Mouse (Mus musculus): ENCODE measurements around the gene Slc34a2.

Gene Slc34a2

DNA sequence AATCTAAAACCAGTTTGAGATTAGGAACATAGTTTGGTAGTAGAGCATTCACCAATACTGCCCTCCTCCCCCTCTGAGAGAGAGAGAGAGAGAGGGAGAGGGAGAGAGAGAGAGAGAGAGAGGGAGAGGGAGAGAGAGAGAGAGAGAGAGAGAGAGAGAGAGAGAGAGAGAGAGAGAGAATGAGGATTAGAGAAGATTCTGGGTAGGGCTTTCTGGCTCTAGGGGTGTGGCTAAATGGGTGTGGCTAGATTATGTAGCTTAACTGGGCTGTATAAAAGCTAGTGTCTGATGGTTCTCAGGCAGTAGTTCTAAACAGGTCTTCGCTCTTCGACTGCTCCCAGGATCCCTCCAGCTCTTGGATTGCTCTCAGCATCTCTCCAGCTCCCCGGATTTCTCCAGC is at the start of gene Slc34a2:
Slc34a2 (plus strand) TSS at position 301 of the 400 bp plus-strand sequence.
- no peak for DNase-seq

DNA sequence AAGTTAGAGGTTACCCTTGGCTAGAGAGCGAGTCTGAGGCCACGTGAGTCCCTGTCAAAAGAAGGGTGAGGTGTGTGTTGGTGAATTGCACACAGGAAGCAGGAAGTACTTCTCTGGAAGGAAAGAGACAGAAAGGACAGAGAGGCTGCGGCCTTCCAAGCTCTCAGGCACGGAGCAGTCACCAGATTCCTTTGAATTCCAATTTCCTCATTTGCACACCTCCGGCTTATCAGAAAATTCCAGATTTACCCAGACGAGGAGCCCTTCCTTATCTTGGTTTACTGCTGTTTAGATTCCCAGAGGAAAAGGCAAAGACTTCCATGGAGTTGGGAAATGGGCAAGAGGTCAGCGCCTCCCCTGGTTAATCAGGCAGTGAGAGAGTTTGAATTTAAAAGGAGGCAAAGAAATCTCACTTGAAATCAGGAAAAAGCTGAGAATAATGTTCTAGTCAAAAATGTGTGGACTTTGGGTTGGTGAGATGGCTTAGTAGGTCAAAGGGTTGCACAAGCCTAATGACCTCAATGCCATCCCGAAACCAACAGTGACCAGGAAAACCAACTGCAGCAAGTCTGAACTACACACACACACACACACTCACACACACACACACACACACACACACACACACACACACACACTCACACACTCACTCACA is 47.1 kb upstream of the Slc34a2 start:
- no peak for DNase-seq

GRCm38 (mm10) chr5:52992210-52992897 is 45.5 kb upstream of the Slc34a2 start:
- no peak for DNase-seq

GRCm38 (mm10) chr5:52993490-52994282 is 44.2 kb upstream of the Slc34a2 start:
- DNase-seq: no peak

- no peak for DNase-seq
Observed at GRCm38 (mm10) chr5:52995461-52995860, 42.4 kb upstream of the Slc34a2 start.

DNA sequence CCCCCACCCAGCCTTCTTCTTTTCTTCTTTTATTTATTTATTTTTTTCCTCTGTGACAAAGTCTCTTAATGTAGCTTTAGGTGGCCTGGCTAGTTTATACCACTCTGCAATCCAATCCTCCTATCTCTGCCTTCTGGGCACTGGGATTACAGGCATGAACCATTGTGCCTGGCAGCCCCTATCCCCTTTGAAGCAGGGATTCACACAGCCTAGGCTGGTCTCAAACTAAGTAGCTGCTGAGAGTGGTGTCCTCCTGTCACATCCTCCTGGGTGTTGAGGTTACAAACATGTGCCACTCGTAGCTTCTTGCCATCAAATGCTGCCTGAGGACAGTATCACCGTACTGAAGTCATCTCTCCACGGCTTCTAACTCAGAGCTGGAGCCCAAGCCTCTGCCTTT is 41.7 kb upstream of the Slc34a2 start:
- DNase-seq: no peak

GRCm38 (mm10) chr5:52996601-52997000 is 41.3 kb upstream of the Slc34a2 start:
- no peak for DNase-seq

DNA sequence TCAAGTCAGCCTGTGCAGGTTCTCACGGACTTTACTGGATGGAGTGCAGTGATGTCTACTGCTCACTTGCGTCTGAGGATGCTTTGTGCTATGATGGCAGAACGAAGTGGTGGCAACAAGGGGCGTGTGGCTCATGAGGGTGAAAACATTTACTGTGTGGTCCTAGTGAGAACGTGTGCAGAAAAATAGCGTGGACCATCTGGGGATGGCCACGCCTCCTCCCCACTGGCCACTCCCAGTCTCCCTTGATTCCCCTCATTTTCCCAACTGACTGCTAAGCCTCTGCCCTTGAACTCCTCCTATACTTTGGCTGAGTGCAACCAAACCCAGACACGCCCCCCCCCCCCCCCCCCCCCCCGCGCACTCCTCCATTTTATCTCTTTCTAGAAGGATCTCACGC is 40.8 kb upstream of the Slc34a2 start:
- DNase-seq: no peak

- no peak for DNase-seq
Observed at GRCm38 (mm10) chr5:52998097-52998760, 39.7 kb upstream of the Slc34a2 start.

GRCm38 (mm10) chr5:53000169-53000872 is 37.6 kb upstream of the Slc34a2 start:
- no peak for DNase-seq

- peak; percentile 63 to 67 for DNase-seq
Observed at GRCm38 (mm10) chr5:53002599-53003203, 35.2 kb upstream of the Slc34a2 start.

- DNase-seq: no peak
Observed at GRCm38 (mm10) chr5:53003495-53003894, 34.4 kb upstream of the Slc34a2 start.

DNA sequence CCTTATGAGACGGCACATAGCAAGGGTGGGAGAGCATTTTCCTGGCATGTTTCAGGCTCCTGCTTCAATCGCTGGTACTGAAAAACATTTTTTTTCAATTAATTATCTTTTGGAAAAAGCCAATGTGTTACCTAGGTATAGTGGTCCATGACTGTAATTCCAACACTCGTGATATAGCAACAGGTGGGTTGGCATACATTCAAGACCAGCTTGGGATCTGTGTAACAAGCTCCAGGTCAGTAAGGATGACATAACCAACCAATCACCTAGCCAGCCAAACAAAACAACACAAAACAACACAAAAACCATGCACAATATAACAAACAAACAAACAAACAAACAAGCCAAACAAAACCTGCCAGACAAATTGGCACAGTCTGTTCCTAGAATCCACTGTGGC is 33.9 kb upstream of the Slc34a2 start:
- peak in 1 of 2 experiments; percentile 13 for DNase-seq

DNA sequence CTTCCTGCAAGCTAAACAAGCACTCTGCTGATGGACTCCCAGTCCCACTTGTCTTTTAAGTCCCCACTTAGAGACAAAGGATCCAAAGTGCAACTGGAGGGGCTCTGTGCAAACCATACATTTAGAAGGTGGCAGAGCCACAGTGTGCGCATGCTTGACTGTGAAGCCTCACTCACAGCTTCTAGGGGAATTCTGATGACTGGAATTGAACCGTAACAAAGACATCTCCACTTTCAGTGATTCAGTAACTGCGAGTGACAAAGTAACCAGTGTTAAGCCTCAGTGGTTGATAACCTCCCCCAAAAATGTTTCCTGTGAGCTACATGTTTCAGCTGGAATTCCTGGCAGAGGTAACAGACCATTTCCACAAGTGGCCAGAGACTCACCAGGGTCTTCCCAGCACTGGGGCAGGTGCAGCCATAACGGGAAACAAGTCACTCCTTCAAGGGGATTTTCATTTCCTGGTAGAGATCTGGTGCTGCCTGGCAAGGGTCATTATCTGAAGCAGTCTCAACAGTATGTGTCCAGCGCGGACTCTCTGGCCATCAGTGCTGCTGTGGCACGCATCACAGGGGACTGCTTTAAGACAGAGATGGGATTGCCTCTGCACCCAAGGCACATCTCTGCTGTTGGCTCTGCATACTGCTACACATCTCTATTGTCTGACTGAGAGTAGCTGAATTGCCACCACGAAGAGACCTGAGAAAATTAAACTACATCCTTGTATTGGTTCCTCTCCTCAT is 28.7 kb upstream of the Slc34a2 start:
- DNase-seq: no peak

DNA sequence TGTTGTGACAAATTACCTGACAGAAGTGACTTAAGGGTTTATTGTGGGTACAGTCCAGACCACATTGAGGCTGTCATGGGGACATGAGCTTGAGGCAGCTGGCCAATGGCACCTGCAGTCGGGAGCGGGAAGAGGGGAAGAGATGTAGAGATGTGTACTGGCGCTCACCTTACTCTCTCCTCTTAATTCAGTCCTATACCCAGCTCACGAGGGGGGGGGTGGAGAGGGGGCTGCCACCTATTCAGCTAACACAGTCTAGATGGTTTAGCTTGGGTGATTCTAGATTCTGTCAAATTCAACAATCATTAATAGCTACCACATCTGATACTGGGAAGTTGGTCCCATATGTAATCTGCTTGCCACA is 28.1 kb upstream of the Slc34a2 start:
- no peak for DNase-seq

GRCm38 (mm10) chr5:53011327-53011726 is 26.6 kb upstream of the Slc34a2 start:
- DNase-seq: no peak

- no peak for DNase-seq
Observed at GRCm38 (mm10) chr5:53016606-53017005, 21.3 kb upstream of the Slc34a2 start.

GRCm38 (mm10) chr5:53018316-53018715 is 19.6 kb upstream of the Slc34a2 start:
- DNase-seq: no peak

- DNase-seq: no peak
Observed at GRCm38 (mm10) chr5:53023432-53023831, 14.4 kb upstream of the Slc34a2 start.

DNA sequence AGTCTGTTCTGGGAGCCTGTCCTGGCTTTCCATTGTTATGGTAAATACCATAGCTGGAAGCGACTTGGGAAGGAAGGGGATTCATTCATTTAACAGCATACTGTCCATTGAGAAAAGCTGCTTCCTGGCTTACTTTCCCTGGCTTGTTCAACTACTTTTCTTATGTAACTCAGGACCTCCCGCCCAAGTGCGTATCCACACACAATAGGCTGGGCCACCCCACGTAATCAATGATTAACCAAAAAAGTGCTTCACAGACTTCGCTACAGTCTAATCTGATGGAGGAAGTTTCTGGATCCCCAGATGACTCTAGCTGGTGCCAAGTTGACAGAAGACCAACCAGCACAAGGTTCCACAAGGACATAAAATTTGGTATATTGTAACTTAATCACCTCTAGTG is 14.0 kb upstream of the Slc34a2 start:
- DNase-seq: no peak

- peak; percentile 63 for DNase-seq
Observed at GRCm38 (mm10) chr5:53025276-53025973, 12.5 kb upstream of the Slc34a2 start.
